Mouse (Mus musculus): ENCODE results near the gene Rap1b.
"Not testable (repeated sequence)": the region's sequence is repeated elsewhere in the genome, so short reads cannot be mapped to it uniquely, and the experiment has no call there.

The Rap1b gene

DNA sequence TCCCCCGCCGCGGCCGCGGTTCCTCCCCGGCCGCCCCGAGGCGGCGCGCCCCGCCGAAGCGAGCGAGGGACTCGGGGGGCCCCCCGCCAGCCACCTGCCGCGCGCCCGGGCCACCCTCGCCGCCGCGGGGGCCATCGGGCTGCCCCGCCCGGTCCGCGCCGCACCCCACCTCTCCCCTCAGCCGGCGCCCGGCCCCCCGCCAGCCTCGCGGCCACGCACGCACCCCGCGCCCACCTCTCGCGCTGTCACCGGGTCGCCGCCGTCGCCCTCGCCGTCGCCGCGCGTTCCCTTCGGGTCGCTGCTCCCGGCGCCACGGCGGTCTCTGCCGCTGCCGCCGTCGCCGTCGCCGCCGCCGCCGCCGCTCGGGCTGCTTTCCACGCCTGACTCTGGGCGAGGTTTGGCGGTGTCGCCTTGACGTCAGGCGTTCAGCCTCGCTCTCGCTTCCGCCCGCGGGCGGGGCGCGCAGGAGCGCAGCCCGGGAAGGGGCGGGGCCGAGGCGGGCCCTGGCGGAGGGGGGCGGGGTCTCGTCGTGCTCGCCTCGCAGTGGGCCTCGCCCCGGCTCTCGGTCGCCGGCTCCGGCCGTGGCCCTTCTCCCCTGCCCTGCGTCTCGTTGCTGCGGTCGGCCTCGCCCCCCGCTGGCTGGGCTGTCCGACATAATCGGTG, at the start of gene Rap1b:
Gene Rap1b (minus strand): TSS at position 439 of the 663 bp plus-strand sequence.
- DNase-seq (ENCODE audit: low spot score) = peak; percentile 90

- DNase-seq (ENCODE audit: low spot score) = no peak
Measured at GRCm38 (mm10) chr10:117895186-117895585, 49.4 kb upstream of the Rap1b start.

DNA sequence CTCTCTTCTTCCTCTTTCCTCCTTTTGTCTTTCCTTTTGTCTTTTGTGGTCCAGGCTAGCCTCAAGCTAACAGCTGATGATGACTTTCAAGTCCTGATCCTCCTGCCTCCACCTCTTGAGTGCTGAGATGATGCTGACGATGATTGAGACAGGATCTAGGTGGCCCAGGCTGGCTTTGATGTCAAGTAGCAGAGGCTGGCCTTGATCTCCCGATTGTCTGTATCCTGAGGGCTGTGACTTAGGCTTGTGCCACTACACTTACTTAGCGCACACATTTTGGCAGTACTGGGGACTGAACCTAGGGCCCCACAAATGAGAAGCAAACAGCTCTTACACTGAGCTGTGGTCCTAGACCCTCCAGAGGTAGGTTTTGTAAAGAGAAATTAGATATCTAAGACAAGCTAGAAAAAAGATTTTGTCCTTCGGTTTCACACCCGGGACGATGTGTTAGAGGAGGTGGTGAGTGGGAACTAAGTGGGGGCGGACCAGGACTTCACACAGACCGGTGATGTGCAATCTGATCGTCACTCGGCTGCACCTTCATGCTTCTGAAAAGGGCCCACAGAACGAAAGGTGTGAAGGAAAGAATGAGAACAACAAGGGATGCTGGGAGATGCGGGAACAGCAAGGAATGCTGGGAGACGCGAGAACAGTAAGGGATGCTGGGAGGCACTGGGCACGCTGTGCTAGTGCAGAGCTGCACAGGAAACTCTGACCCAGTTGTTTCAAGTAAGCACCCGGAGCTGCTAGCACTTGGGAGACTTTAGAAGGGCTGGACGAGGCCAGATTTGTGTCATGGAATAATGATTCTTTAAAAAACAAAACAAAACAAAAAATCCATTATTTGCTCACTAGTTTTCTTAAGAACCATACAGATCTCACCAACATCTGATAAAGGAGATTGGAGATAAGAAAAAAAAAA, 48.5 kb upstream of the Rap1b start:
- no peak for DNase-seq (ENCODE audit: low spot score)

GRCm38 (mm10) chr10:117893128-117893527, 47.3 kb upstream of the Rap1b start:
- not testable (repeated sequence) for DNase-seq (ENCODE audit: low spot score)

DNA sequence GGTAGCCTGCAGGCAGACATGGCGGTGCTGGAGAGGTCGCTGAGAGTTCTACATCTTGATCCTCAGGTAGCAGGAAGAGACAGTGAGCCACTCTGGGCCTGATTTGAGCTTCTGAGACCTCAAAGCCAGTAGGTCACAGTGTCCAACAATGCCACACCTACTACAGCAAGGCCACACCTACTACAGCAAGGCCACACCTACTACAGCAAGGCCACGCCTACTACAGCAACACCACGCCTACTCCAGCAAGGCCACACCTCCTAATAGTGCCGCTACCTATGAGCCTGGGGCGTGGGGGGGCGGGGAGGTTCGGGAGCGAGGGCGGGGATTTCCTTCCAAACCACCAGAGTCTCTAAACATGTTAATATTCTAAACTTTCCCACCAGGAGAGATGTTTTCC, 45.5 kb upstream of the Rap1b start:
- no peak for DNase-seq (ENCODE audit: low spot score)

GRCm38 (mm10) chr10:117888822-117889221, 43.0 kb upstream of the Rap1b start:
- no peak for DNase-seq (ENCODE audit: low spot score)

DNA sequence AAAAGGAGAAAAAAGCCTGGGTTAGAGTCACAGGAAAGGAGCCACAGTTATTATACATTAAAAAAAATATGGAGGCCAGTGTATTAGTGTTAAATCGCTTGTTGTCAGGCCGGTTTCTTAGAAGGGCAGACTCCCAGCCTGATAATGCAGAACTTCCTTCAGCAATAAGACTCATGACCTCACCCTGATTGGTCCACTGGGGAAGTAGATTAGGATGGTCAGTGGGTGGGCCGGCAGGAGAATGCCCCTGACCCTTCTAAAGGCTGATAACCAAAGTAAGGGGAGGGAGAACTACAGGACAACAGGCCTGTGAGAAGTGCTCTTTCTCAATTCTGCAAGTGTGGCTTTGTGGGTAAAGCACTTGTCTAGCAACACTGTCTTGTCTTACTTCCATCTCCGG, 39.5 kb upstream of the Rap1b start:
- no peak for DNase-seq (ENCODE audit: low spot score)

GRCm38 (mm10) chr10:117884760-117885159, 38.9 kb upstream of the Rap1b start:
- DNase-seq (ENCODE audit: low spot score) = no peak

DNA sequence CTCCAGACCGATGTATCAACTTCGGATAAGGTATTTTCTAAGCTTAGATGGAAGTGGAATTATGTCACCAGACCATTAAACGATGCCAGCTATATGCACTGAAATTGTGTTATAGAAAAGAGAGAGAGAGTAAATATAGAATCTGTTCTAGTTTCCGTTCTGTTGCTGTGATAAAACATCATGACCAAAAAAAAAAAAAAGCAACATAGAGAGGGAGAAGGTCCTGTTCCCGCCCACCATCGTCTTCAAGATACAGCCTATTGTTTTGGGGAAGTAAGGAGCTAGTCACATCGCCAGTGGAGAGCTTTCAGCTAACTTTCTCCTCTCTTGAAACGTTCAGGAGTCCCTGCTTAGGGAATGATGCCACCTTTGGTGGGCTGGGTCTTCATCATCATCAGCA, 37.6 kb upstream of the Rap1b start:
- DNase-seq (ENCODE audit: low spot score) = no peak

DNA sequence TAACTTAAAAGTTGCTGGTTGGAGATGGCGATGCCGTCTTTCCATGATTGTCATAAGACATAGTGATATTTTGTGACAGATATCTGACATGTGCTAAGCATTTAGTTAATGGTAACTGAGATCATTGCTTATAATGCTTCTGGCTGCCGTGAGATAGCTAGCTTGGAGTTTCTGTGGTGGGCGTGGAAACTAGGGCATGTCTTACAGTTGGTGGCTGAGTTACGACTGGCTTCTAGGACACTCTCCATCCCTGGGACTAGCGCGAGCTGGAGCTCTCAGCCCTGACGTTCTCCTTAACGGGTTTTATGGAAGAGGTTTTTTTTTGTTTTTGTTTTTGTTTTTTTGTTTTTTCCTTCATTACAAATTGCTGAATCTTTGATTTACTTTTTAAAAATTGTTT, 32.8 kb upstream of the Rap1b start:
- no peak for DNase-seq (ENCODE audit: low spot score)

- DNase-seq (ENCODE audit: low spot score) = no peak
Measured at GRCm38 (mm10) chr10:117876801-117877200, 31.0 kb upstream of the Rap1b start.

DNA sequence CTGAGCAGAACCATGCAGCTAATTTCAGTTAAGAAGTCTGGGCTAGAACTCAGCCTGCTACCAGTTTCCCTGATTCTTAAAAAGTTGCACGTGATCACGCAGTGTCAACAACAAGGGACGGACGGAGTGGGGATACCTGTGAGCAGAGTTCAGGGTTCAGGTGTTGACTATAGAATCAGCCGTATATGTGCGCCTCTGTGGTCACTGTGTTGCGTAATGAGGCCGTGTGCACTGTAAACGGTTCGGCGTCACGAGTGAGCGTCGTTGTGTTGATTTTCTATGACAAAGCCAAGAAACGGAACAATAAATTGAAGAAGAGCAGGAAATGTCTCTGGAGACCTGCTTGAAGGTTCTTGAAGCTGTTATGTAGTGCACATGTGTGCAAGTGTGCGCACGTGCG, 30.6 kb upstream of the Rap1b start:
- no peak for DNase-seq (ENCODE audit: low spot score)

GRCm38 (mm10) chr10:117874936-117875335, 29.1 kb upstream of the Rap1b start:
- no peak for DNase-seq (ENCODE audit: low spot score)

- DNase-seq (ENCODE audit: low spot score) = no peak
Measured at GRCm38 (mm10) chr10:117873952-117874351, 28.1 kb upstream of the Rap1b start.

GRCm38 (mm10) chr10:117872468-117872867, 26.6 kb upstream of the Rap1b start:
- DNase-seq (ENCODE audit: low spot score) = no peak

- DNase-seq (ENCODE audit: low spot score) = no peak
Measured at GRCm38 (mm10) chr10:117867301-117867700, 21.5 kb upstream of the Rap1b start.

- DNase-seq (ENCODE audit: low spot score) = no peak
Measured at GRCm38 (mm10) chr10:117866641-117867040, 20.8 kb upstream of the Rap1b start.

- DNase-seq (ENCODE audit: low spot score) = no peak
Measured at GRCm38 (mm10) chr10:117864695-117865094, 18.9 kb upstream of the Rap1b start.

DNA sequence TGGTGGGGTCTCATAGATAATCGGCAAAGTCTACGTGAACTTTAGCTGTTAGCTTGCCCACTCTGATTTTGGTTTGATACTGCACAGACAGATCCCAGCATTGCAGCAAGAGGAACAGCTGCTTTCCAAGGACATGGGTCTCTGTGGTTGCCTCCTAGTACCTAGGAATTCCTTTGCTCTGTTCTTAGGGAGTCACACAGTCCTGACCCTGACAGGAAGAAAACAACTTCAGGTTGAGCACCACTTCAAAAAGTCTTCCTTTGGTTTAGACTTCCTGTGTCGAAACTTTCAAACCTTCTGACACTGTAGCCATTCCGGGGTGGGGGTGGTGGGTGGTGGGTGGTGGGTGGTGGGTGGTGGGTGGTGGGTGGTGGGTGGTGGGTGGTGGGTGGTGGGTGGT, 18.4 kb upstream of the Rap1b start:
- no peak for DNase-seq (ENCODE audit: low spot score)

- no peak for DNase-seq (ENCODE audit: low spot score)
Measured at GRCm38 (mm10) chr10:117862014-117862580, 16.3 kb upstream of the Rap1b start.

DNA sequence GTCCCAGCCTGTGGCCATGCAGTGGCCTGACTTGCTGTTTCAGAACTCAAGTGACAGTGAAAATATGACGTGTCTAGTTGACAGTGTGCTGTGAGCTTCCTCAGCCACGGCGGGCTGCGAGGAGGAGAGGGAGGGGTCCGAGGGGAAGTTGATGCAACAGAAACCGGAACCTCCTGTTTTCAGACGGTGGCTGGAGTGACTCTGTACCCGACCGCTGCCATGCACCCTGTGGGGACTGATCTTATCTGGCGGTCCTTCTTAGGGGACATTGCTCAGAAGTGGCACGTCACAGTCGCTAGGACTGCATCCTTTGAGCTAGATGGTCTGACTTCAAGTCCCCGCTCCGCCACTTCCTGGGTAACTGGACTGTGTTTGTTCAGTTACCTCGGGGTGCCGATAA, 15.1 kb upstream of the Rap1b start:
- no peak for DNase-seq (ENCODE audit: low spot score)

DNA sequence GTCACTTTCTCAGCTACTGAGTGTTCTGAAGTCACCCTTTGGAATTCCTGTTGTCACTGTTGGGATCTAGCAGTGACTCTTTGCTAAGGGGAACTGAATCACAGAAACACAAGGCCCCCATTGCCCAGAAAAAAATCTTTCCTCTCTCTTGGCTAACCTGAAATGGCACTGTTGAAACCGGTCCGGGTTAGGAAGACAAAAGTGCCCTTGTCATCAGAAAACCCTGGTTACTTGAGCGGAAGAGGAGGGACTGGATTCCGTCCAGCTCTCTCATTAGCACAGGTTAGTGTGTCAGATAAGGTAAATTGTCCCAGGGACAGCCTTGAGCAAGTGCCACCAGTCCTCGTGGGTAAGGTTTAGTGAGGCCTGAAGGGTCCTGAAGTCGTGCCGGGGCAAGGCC, 14.5 kb upstream of the Rap1b start:
- no peak for DNase-seq (ENCODE audit: low spot score)

DNA sequence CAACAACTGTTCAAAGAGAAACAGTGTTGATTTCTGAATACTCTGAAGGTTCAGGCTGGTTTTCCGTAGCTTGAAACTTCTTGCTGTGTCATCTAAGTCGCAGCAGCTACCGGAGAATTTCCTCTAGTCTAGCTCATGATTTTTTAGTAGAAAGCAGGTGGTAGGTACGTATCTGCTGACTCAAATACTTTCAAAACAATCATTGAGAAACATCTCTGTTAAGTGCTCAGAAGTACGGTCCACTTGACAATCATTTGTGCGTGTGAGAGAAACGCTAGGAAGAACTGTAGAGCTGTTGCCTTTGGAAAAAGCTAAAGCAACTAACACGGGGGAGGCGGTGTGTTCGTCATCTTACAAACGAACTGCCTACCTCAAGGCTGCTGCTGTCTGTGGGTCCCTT, 14.0 kb upstream of the Rap1b start:
- DNase-seq (ENCODE audit: low spot score) = no peak

Data from adipocyte (in vitro differentiated cells).